In genomic region chr16:94731027-94731426, GRCm38 (mm10) we compare ENCODE assay signal across 29 mouse cellular contexts.
DNase-seq lines count a peak whose midpoint lies in the region; ATAC-seq and TF ChIP-seq lines count a peak whose summit lies in the region.
"Had no signal": no experiment of that assay in that cellular context is flagged by ENCODE, and none has a peak within 500 bp of the region (broad histone marks: within the 10 kb centered on the region; RNA-seq: fewer than 3 reads in every experiment).

No protein-coding gene starts in this region.

- no peak for DNase-seq in frontal cortex, postnatal 25 days (ENCODE audit: low spot score in 2 of 2)
- DNase-seq in right cerebral cortex, adult 2 months (ENCODE audit: low spot score in 2 of 2), result peak; percentile 25 to 35
- no peak for DNase-seq in right cerebral cortex, postnatal 14 days
- peak; percentile 52 for DNase-seq in telencephalon, adult 2 months (ENCODE audit: low read depth, low spot score)
- DNase-seq in testis, postnatal 14 days (ENCODE audit: low spot score), result no peak
- DNase-seq: adrenal gland, adult 8-10 months; adrenal gland, postnatal 14 days; adrenal gland, postnatal 36 days; B cell, adult 2 months; cerebellum, adult 11 months; cerebellum, adult 18-20 months; cerebellum, adult 8-10 months; cerebellum, adult 9-11 months; cerebellum, postnatal 14 days; cerebellum, postnatal 36 days; embryo, embryonic 11 days had no signal

- H3K27ac ChIP-seq in intestine, embryonic 15.5 days, result no peak overlapping the region
- no peak overlapping the region for H3K27ac ChIP-seq in intestine, postnatal 0 days (ENCODE audit: low read depth, low read length)
- H3K27ac ChIP-seq: embryonic facial prominence, embryonic 13.5 days; embryonic facial prominence, embryonic 15.5 days; forebrain, embryonic 13.5 days; forebrain, embryonic 15.5 days had no signal

- TF ChIP-seq CTCF in intestine, postnatal 0 days (IDR thresholded peaks at IDR 0.05; ENCODE audit: low read depth), result no peak

- H3K36me3 ChIP-seq in intestine, embryonic 15.5 days, result no peaks in the 10 kb centered on the region
- no peaks in the 10 kb centered on the region for H3K36me3 ChIP-seq in intestine, postnatal 0 days (ENCODE audit: control insufficient read depth, insufficient read depth)
- H3K36me3 ChIP-seq: embryonic facial prominence, embryonic 13.5 days; embryonic facial prominence, embryonic 15.5 days; forebrain, embryonic 15.5 days; G1E had no signal

- WGBS in intestine, embryonic 15.5 days, result 45% methylated on average over 12 of the region's 12 CpGs
- WGBS in intestine, postnatal 0 days, result 38% methylated on average over 12 of the region's 12 CpGs

- no peaks in the 10 kb centered on the region for H3K27me3 ChIP-seq in intestine, embryonic 15.5 days (replicated peaks)
- no peaks in the 10 kb centered on the region for H3K27me3 ChIP-seq in intestine, postnatal 0 days (replicated peaks; ENCODE audit: control insufficient read depth, insufficient read depth, low read length)
- H3K27me3 ChIP-seq: CH12.LX; embryonic facial prominence, embryonic 13.5 days; embryonic facial prominence, embryonic 15.5 days; forebrain, embryonic 13.5 days; forebrain, embryonic 15.5 days had no signal

- peak; percentile 42; the same call in 1 of the 2 replicates for ATAC-seq in frontal cortex, adult (ENCODE audit: low TSS enrichment)
- ATAC-seq in intestine, embryonic 15.5 days, result no peak
- no peak for ATAC-seq in intestine, postnatal 0 days
- ATAC-seq: activated CD4-positive, CD25-positive, alpha-beta regulatory T cell, adult 4 months; CD4-positive, CD25-positive, alpha-beta regulatory T cell, adult 4 months; forebrain, embryonic 13.5 days; forebrain, embryonic 15.5 days; Patski had no signal

- no peaks in the 10 kb centered on the region for H3K4me1 ChIP-seq in intestine, embryonic 15.5 days (replicated peaks)
- H3K4me1 ChIP-seq in intestine, postnatal 0 days (replicated peaks; ENCODE audit: control insufficient read depth, insufficient read depth, low read length), result no peaks in the 10 kb centered on the region
- H3K4me1 ChIP-seq: embryonic facial prominence, embryonic 15.5 days; forebrain, embryonic 13.5 days; forebrain, embryonic 15.5 days had no signal

- no peak overlapping the region for H3K9ac ChIP-seq in intestine, embryonic 15.5 days
- H3K9ac ChIP-seq in intestine, postnatal 0 days (ENCODE audit: low read depth, low read length), result no peak overlapping the region
- H3K9ac ChIP-seq: embryonic facial prominence, embryonic 13.5 days; embryonic facial prominence, embryonic 15.5 days; forebrain, embryonic 13.5 days; forebrain, embryonic 15.5 days had no signal

- no peak overlapping the region for H3K4me3 ChIP-seq in intestine, embryonic 15.5 days (replicated peaks)
- no peak overlapping the region for H3K4me3 ChIP-seq in intestine, postnatal 0 days (ENCODE audit: low read depth, low read length)
- H3K4me3 ChIP-seq: embryonic facial prominence, embryonic 13.5 days; embryonic facial prominence, embryonic 15.5 days; erythroblast, embryonic 14.5 days; forebrain, embryonic 13.5 days; forebrain, embryonic 15.5 days had no signal

- H3K4me2 ChIP-seq in intestine, embryonic 15.5 days (replicated peaks), result 0 out of 2 replicates have a peak overlapping the region, but pooled peaks have one; percentile 17
- H3K4me2 ChIP-seq in intestine, postnatal 0 days (replicated peaks; ENCODE audit: low read depth), result no peak overlapping the region
- H3K4me2 ChIP-seq: embryonic facial prominence, embryonic 13.5 days; embryonic facial prominence, embryonic 15.5 days; forebrain, embryonic 13.5 days; forebrain, embryonic 15.5 days had no signal

- no peaks in the 10 kb centered on the region for H3K9me3 ChIP-seq in intestine, embryonic 15.5 days
- no peaks in the 10 kb centered on the region for H3K9me3 ChIP-seq in intestine, postnatal 0 days (ENCODE audit: control insufficient read depth)

Comparison
In these comparisons a context has a peak if more than half of its experiments do, and no peak if none do; other contexts are left out.
1. DNase-seq: peak in right cerebral cortex, adult 2 months (2 of 2) and telencephalon, adult 2 months (single experiment); none in frontal cortex, postnatal 25 days (0 of 2), right cerebral cortex, postnatal 14 days (single experiment) and testis, postnatal 14 days (single experiment).